Mouse (Mus musculus): ENCODE data around the gene Bag6. TPM values are rescaled to one million over a fixed set of nuclear protein-coding genes. Genes with fewer than 3 reads are reported as not detected.

Gene Bag6
- polyA plus RNA-seq, 1 experiment from 2014 or later: 117 TPM

DNA sequence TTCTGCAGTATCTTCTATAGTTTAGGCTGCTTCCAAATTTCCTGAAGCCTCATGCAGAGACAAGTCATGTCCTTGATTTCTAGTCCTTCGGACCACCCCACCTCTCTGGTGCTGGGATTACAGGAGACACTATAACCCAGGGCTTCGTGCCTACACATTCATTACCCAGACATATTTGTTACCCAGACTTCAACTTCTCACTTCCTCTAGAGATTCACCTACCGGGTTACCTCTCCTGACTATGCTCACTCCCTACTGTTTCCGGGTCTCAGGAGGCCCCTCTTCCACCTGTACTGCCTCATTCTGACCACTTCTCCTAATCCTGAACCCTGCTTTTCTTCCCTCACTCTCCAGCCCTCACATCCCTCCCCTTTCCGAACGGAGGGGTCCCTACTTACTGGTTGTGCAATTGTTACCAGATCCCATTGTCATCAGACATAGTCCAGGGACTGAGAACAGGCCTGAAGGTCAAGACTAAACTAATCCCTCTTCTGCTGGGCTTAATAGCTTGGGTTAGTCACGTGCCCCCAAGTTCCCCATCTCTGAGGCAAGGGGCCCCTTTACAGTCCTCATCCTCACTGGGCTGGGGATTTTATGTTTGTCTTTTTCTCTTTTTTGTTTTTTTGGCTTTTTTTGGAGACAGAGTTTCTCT lies 53.1 kb downstream of the Bag6 start, which contains the start of gene Lst1:
Gene Lst1, minus strand, starts transcription at position 481 of the 652 bp plus-strand sequence.
- H3K27ac ChIP-seq (ENCODE audit: low read depth, low read length): no peak within 1 kb of the TSS
- no peaks in the 10 kb centered on the region for H3K36me3 ChIP-seq (ENCODE audit: control insufficient read depth, insufficient read depth, low read length)
- DNase-seq (ENCODE audit: low spot score) (no peak), ATAC-seq (ENCODE audit: low FRiP score) (no peak)
- no peaks in the 10 kb centered on the region for H3K9me3 ChIP-seq (ENCODE audit: control insufficient read depth, low read length)
- H3K4me2 ChIP-seq (replicated peaks; ENCODE audit: low read depth, low read length): no peak within 1 kb of the TSS
- no peak within 1 kb of the TSS for H3K4me3 ChIP-seq (ENCODE audit: low read depth, low read length)
- H3K4me1 ChIP-seq (replicated peaks; ENCODE audit: control insufficient read depth, insufficient read depth, low read length): no peaks in the 10 kb centered on the region
- H3K27me3 ChIP-seq (ENCODE audit: control insufficient read depth, insufficient read depth, low read length): no peaks in the 10 kb centered on the region
- WGBS: 77% methylated on average over 7 of the region's 7 CpGs
- no peak within 1 kb of the TSS for H3K9ac ChIP-seq (ENCODE audit: low read depth, low read length)

DNA sequence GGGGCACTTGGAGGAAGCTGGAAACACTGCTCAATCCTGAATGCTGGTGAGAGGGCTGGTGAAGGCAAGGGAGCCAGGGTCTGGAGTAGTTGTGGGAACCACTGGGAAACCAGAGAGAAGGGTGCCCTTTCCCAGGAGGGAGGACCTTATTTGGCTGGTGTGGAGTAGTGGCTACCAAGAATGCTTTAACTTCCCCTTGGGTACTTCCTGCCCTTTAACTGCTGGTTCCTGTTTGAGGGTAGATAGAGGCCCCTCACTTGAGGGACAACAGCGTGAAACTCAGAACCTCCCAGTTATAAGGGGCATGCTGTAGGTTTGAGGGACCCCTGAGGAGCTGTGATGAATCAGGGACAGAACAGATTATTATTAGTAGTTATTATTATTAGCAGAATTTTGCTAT lies 54.2 kb downstream of the Bag6 start:
- WGBS: 75% methylated on average over 1 of the region's 1 CpGs
- no peak for ATAC-seq (ENCODE audit: low FRiP score)

DNA sequence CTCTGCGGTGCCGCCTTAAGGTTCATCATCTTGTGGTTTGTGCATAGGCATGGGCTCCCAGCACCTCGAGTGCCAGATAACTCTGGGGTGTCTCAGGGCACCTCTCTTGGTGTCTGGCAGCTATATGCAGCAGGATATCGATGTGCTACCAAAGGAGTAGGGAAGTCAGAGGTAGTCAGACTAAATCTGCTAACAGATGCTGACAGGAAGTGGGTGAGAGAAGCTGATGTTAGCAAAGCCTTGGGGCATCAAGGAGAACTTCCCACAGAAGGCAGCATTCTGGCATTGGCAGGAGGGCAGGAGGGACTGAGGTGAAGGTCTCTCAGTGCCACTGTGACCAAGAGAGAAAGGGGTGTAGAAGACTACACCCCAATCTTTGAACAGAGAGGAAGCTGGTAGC lies 55.1 kb downstream of the Bag6 start:
- 68% methylated on average over 4 of the region's 4 CpGs for WGBS
- Histone ChIP-seq H3K4me3 (ENCODE audit: low read depth, low read length) (no peak overlapping the region), H3K9me3 (ENCODE audit: control insufficient read depth, low read length) (no peaks in the 10 kb centered on the region), H3K4me1 (replicated peaks; ENCODE audit: control insufficient read depth, insufficient read depth, low read length) (no peaks in the 10 kb centered on the region), H3K4me2 (replicated peaks; ENCODE audit: low read depth, low read length) (no peak overlapping the region), H3K9ac (ENCODE audit: low read depth, low read length) (no peak overlapping the region), H3K27me3 (ENCODE audit: control insufficient read depth, insufficient read depth, low read length) (peaks cover 9% of the 10 kb centered on the region), H3K27ac (ENCODE audit: low read depth, low read length) (no peak overlapping the region), H3K36me3 (ENCODE audit: control insufficient read depth, insufficient read depth, low read length) (no peaks in the 10 kb centered on the region)
- no peak for ATAC-seq (ENCODE audit: low FRiP score)
- DNase-seq (ENCODE audit: low spot score): no peak

More for the DNA sequence above, 54.2 kb downstream of the Bag6 start:
- Histone ChIP-seq H3K4me3 (ENCODE audit: low read depth, low read length) (no peak overlapping the region), H3K27ac (ENCODE audit: low read depth, low read length) (no peak overlapping the region), H3K4me1 (replicated peaks; ENCODE audit: control insufficient read depth, insufficient read depth, low read length) (no peaks in the 10 kb centered on the region), H3K9me3 (ENCODE audit: control insufficient read depth, low read length) (no peaks in the 10 kb centered on the region), H3K9ac (ENCODE audit: low read depth, low read length) (no peak overlapping the region), H3K27me3 (ENCODE audit: control insufficient read depth, insufficient read depth, low read length) (peaks cover 2% of the 10 kb centered on the region), H3K4me2 (replicated peaks; ENCODE audit: low read depth, low read length) (no peak overlapping the region), H3K36me3 (ENCODE audit: control insufficient read depth, insufficient read depth, low read length) (no peaks in the 10 kb centered on the region)
- DNase-seq (ENCODE audit: low spot score): no peak

DNA sequence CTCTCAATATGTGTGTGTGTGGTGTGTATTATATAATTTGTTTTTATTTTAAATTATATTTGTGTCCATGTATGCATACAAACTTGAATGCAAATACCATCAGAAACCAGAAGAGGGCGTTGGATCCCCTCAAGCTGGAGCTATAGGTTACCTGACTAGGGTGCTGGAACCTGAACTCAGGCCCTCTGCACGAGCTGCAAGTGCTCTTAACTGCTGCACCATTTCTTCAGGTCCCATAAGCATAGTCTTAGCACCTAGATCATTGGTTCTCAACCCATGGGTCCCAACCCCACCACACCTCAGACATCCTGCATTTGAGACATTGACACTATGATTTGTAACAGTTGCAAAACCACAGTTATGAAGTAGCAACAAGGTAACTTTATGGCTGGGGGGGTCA lies 56.7 kb downstream of the Bag6 start:
- 64% methylated on average over 2 of the region's 2 CpGs for WGBS
- no peak for DNase-seq (ENCODE audit: low spot score)
- Histone ChIP-seq H3K4me1 (replicated peaks; ENCODE audit: control insufficient read depth, insufficient read depth, low read length) (peaks cover 2% of the 10 kb centered on the region; the same call in 1 of the 2 replicates), H3K27me3 (ENCODE audit: control insufficient read depth, insufficient read depth, low read length) (peaks cover 24% of the 10 kb centered on the region), H3K9ac (ENCODE audit: low read depth, low read length) (no peak overlapping the region), H3K9me3 (ENCODE audit: control insufficient read depth, low read length) (no peaks in the 10 kb centered on the region), H3K4me2 (replicated peaks; ENCODE audit: low read depth, low read length) (no peak overlapping the region), H3K27ac (ENCODE audit: low read depth, low read length) (no peak overlapping the region), H3K4me3 (ENCODE audit: low read depth, low read length) (no peak overlapping the region), H3K36me3 (ENCODE audit: control insufficient read depth, insufficient read depth, low read length) (no peaks in the 10 kb centered on the region)
- ATAC-seq (ENCODE audit: low FRiP score): no peak

DNA sequence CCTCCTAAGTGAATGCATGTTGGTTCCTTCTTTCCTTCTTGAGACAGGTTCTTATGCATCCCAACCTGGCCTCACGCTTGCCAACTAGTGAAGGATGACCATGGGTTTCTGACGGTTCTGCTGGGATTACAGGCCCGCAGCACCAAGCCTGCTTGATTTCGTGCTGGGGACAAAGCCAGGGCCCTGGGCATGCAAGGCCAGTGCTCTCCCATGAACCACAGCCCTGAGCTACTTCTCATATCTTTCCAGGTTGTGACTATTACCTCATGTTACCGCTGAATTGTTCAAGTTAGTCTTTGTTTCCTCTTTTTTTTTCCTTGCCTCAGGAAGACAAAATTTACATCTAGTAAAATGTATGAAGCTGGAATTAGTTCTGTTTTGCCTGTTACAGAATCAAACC lies 57.9 kb downstream of the Bag6 start:
- peaks cover 2% of the 10 kb centered on the region; the same call in 1 of the 2 replicates for H3K4me1 ChIP-seq (replicated peaks; ENCODE audit: control insufficient read depth, insufficient read depth, low read length)
- no peak overlapping the region for H3K27ac ChIP-seq (ENCODE audit: low read depth, low read length)
- no peak overlapping the region for H3K4me2 ChIP-seq (replicated peaks; ENCODE audit: low read depth, low read length)
- WGBS: 85% methylated on average over 5 of the region's 5 CpGs
- DNase-seq (ENCODE audit: low spot score) (no peak), ATAC-seq (ENCODE audit: low FRiP score) (no peak)
- H3K27me3 ChIP-seq (ENCODE audit: control insufficient read depth, insufficient read depth, low read length): peaks cover 24% of the 10 kb centered on the region
- no peaks in the 10 kb centered on the region for H3K9me3 ChIP-seq (ENCODE audit: control insufficient read depth, low read length)
- H3K9ac ChIP-seq (ENCODE audit: low read depth, low read length): no peak overlapping the region
- no peak overlapping the region for H3K4me3 ChIP-seq (ENCODE audit: low read depth, low read length)
- no peaks in the 10 kb centered on the region for H3K36me3 ChIP-seq (ENCODE audit: control insufficient read depth, insufficient read depth, low read length)

DNA sequence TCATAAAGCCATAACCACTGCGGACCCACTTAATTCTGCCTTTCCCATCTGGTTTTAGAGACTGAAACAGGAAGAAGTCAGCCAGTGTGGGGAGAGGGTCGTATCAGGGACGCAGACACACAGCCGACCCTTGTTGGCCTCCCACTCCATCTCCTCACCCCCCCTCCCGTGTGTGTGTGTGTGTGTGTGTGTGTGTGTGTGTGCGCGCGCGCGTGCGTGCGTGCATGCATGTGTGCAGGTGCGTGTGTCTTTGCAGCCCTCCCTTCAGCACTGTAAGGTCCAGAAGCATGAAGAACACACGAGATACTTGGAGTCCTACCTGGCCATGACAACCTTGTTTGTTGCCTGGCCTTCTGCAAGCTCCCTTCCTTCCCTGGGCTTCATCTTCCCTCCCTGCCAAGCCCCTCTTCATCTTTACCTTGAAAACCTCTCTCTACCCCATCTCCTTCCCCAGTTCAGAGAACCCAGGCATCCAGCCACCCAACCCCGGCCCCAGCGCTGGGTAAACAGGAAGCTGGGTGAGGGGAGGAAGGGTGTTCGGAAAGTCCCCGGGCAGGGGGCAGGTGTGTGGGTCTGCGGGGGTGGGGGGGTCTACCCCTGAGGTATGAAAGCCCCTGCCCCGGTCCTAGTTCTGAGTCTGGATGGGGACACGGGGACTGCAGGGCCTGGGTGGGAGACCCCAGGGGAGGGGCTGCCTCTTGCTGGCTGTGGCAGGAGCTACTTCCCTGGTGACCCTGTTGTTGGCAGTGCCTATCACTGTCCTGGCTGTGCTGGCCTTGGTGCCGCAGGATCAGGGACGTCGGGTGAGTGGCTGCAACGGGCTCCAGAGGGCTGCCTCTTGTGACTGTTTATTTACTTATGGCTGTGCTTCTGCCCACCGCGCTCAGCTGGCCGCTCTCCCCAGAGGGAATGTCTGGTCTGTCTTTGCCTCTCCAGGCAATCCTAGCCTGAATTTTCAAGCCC lies 59.2 kb downstream of the Bag6 start, which contains the start of gene Ltb:
Gene Ltb, plus strand, starts transcription at position 559 of the 963 bp plus-strand sequence.
- WGBS: 58% methylated on average over 23 of the region's 28 CpGs
- Histone ChIP-seq H3K9ac (ENCODE audit: low read depth, low read length) (no peak within 1 kb of the TSS), H3K27ac (ENCODE audit: low read depth, low read length) (no peak within 1 kb of the TSS), H3K4me2 (replicated peaks; ENCODE audit: low read depth, low read length) (peak within 1 kb of the TSS; percentile 59; the same call in 1 of the 2 replicates), H3K36me3 (ENCODE audit: control insufficient read depth, insufficient read depth, low read length) (no peaks in the 10 kb centered on the region), H3K4me1 (replicated peaks; ENCODE audit: control insufficient read depth, insufficient read depth, low read length) (peaks cover 2% of the 10 kb centered on the region; the same call in 1 of the 2 replicates), H3K4me3 (ENCODE audit: low read depth, low read length) (no peak within 1 kb of the TSS), H3K27me3 (ENCODE audit: control insufficient read depth, insufficient read depth, low read length) (peaks cover 28% of the 10 kb centered on the region), H3K9me3 (ENCODE audit: control insufficient read depth, low read length) (no peaks in the 10 kb centered on the region)
- ATAC-seq (ENCODE audit: low FRiP score) (no peak), DNase-seq (ENCODE audit: low spot score) (peak; percentile 11)

DNA sequence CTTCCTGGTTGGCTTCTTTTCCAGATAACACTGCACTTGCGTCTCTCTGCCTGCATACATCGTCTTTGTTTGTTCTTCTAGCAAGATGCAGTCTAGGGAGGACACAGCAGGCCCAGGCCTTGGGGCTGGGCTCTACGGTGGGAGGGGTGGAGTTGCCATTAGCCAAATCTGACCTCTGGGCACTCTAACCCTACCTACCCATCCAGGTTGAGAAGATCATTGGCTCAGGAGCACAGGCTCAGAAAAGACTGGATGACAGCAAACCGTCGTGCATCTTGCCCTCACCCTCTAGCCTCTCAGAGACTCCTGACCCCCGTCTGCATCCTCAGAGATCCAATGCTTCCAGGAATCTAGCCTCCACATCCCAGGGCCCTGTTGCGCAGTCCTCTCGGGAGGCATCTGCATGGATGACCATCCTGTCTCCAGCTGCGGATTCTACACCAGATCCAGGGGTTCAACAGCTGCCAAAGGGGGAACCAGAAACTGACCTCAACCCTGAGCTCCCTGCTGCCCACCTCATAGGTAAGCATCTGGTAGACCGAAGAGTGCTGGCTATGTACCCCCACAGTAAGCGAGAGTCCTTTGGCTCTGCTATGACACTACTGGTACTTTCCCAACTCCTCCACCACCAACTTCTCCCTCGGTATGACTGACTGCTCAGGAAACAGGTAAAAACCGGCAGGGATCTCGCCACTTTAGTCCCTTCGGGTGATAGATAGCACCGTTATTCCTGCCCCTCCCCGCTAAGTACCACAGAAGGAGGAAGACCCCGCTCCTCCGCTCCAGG lies 60.1 kb downstream of the Bag6 start:
- ATAC-seq (ENCODE audit: low FRiP score) (no peak), DNase-seq (ENCODE audit: low spot score) (no peak)
- Histone ChIP-seq H3K9me3 (ENCODE audit: control insufficient read depth, low read length) (no peaks in the 10 kb centered on the region), H3K9ac (ENCODE audit: low read depth, low read length) (peak overlapping the region; percentile 27; the same call in 1 of the 2 replicates), H3K4me1 (replicated peaks; ENCODE audit: control insufficient read depth, insufficient read depth, low read length) (peaks cover 2% of the 10 kb centered on the region; the same call in 1 of the 2 replicates), H3K27me3 (ENCODE audit: control insufficient read depth, insufficient read depth, low read length) (peaks cover 28% of the 10 kb centered on the region), H3K4me3 (ENCODE audit: low read depth, low read length) (peak overlapping the region; percentile 38), H3K4me2 (replicated peaks; ENCODE audit: low read depth, low read length) (peak overlapping the region; percentile 59), H3K27ac (ENCODE audit: low read depth, low read length) (no peak overlapping the region), H3K36me3 (ENCODE audit: control insufficient read depth, insufficient read depth, low read length) (no peaks in the 10 kb centered on the region)
- WGBS: 43% methylated on average over 19 of the region's 19 CpGs

DNA sequence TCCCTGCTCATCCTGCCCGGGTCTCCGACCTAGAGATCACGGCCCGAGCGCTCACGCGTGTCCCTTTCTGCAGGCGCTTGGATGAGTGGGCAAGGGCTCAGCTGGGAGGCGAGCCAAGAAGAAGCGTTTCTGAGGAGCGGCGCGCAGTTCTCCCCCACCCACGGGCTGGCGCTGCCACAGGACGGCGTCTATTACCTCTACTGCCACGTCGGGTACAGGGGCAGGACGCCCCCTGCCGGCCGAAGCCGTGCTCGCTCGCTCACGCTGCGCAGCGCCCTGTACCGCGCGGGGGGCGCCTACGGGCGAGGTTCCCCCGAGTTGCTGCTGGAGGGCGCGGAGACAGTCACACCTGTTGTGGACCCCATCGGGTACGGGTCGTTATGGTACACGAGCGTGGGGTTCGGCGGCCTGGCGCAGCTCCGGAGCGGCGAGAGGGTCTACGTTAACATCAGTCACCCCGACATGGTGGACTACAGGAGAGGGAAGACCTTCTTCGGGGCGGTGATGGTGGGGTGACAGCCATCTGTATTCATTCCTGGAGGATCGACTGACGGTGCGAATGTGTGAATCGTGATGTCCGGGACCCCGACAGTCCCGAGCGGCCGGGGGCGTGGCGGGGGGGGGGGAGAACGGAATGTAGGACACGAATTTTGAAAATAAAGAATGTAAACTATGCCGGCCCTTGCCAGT lies 60.8 kb downstream of the Bag6 start:
- peak; percentile 87 for DNase-seq (ENCODE audit: low spot score)
- Histone ChIP-seq H3K4me2 (replicated peaks; ENCODE audit: low read depth, low read length) (peak overlapping the region; percentile 59), H3K27ac (ENCODE audit: low read depth, low read length) (no peak overlapping the region), H3K9ac (ENCODE audit: low read depth, low read length) (peak overlapping the region; percentile 27; the same call in 1 of the 2 replicates), H3K4me3 (ENCODE audit: low read depth, low read length) (peak overlapping the region; percentile 38), H3K4me1 (replicated peaks; ENCODE audit: control insufficient read depth, insufficient read depth, low read length) (peaks cover 2% of the 10 kb centered on the region; the same call in 1 of the 2 replicates), H3K9me3 (ENCODE audit: control insufficient read depth, low read length) (no peaks in the 10 kb centered on the region), H3K36me3 (ENCODE audit: control insufficient read depth, insufficient read depth, low read length) (no peaks in the 10 kb centered on the region), H3K27me3 (ENCODE audit: control insufficient read depth, insufficient read depth, low read length) (peaks cover 28% of the 10 kb centered on the region)
- peak; percentile 71 for ATAC-seq (ENCODE audit: low FRiP score)
- WGBS: 2% methylated on average over 65 of the region's 66 CpGs
